Mouse (Mus musculus): ENCODE results near the gene Rtf1. TPM values are rescaled to one million over a fixed set of nuclear protein-coding genes. Genes with fewer than 3 reads are reported as not detected.

Gene Rtf1
- polyA plus RNA-seq, 1 experiment from 2014 or later: 54.8 TPM

DNA sequence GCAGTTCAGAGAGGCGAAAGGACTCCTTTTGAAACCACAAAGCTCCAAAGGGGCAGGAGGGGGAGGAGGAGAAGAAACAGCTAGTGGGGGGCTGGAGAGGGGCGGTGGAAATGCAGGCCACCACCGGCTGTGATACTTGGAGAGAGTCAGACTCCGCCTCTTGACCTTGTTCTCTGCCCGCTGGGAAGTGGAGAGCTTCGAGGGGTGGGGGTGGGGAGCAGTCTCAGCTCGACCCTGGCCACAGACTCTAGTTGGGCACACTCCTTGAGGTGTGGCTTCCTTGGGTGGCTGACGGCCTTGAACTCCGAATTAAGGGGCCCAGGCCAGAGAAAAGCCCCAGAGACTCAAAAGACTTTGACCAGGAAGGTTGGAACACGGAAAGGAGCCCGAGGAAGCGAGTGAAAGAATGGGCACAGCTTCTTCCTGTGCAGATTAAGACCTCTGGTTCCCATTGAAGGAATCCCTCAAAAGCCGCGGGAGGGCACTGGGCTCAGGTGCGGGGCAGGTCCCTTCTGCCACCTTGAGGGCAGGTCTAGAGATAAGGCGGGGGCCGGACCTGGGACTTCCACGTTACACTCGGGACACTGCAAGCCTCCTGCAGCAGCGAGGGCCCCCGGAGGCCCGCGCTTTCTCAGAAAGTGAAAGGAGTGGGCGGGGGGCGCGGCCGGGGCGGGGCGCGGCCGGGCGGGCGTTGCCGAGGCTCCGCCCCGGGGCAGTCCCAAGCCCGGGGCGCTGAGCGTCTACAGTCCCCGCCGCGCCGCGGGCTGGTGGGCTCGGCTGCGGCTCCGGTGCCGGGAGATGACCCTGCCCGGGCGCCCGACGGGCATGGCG is 66.9 kb downstream of the Rtf1 start, which contains the start of gene Itpka:
TSS of gene Itpka (plus strand) at position 757 of the 831 bp plus-strand sequence.
- Histone ChIP-seq H3K27ac (replicated peaks) (no peak within 1 kb of the TSS), H3K4me3 (peak within 1 kb of the TSS; percentile 57), H3K9me3 (no peaks in the 10 kb centered on the region), H3K4me1 (replicated peaks) (peaks cover 41% of the 10 kb centered on the region), H3K36me3 (no peaks in the 10 kb centered on the region), H3K27me3 (peaks cover 81% of the 10 kb centered on the region), H3K4me2 (peak within 1 kb of the TSS; percentile 97), H3K9ac (peak within 1 kb of the TSS; percentile 65)
- WGBS: under 1% methylated on average over 47 of the region's 53 CpGs
- peak; percentile 70 for ATAC-seq (ENCODE audit: low read depth)

DNA sequence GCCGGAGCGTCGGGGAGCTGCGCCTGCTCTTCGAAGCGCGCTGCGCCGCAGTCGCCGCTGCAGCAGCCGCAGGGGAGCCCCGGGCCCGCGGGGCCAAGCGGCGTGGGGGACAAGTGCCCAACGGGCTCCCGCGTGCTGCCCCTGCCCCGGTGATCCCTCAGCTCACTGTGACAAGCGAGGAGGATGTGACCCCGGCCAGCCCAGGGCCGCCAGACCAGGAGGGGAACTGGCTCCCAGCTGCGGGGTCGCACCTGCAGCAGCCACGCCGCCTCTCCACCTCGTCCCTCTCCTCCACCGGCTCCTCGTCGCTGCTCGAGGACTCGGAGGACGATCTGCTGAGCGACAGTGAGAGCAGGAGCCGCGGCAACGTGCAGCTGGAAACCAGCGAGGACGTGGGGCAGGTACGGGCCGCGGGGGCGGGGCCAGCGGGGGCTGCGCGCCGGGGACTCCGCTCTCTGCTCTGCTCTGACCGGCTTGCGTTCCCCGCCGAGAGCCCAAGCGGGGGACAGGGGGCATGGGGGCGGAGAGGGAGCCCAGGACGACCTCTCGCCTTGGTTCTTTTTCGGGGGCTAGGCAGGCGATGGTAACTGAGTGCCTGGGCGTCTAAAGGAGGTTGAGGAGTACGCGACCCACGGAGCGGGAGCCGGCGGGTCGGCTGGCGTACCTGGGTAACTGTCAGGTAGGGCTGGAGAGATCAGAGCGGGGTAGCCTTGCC is 67.8 kb downstream of the Rtf1 start:
- WGBS: under 1% methylated on average over 63 of the region's 70 CpGs
- peak overlapping the region; percentile 65 for H3K9ac ChIP-seq
- peak overlapping the region; percentile 97 for H3K4me2 ChIP-seq
- peaks cover 77% of the 10 kb centered on the region for H3K27me3 ChIP-seq
- H3K36me3 ChIP-seq: no peaks in the 10 kb centered on the region
- peak overlapping the region; percentile 57 for H3K4me3 ChIP-seq
- peaks cover 41% of the 10 kb centered on the region for H3K4me1 ChIP-seq (replicated peaks)
- H3K9me3 ChIP-seq: no peaks in the 10 kb centered on the region
- peak; percentile 34 for ATAC-seq (ENCODE audit: low read depth)
- no peak overlapping the region for H3K27ac ChIP-seq (replicated peaks)

DNA sequence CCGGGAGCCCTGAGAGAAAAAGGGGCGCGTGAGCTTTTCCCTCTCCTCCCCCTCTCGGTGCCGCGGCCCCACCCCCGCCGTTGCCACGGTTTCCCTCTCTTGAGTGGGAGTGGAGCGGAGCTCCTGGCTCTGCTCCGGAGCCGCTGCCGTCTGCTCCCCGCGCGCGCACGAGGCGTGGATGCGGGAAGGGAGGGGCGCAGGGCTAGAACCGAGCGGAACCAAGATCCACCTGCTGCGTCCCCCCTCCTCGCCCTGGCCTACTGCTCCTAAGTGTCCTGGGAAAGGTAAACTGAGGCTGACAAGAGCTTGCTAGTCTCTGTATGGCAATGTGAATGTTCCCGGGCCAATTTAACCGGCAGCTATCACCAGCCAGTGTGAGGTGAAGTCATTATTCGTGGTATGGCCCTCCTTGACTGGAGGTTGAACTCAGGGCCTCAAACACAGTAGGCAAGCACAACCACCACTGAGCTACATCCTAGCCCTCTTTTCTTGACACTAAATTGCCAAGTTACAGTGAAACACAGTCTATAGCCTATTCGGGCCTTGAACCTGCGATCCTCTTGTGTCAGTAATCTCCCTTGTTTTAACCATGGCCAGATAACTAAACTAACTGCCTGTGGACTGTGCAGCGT is 68.4 kb downstream of the Rtf1 start:
- Histone ChIP-seq H3K4me1 (replicated peaks) (peaks cover 41% of the 10 kb centered on the region), H3K27me3 (peaks cover 80% of the 10 kb centered on the region), H3K4me3 (peak overlapping the region; percentile 57), H3K9ac (peak overlapping the region; percentile 65), H3K36me3 (no peaks in the 10 kb centered on the region), H3K4me2 (peak overlapping the region; percentile 97), H3K27ac (replicated peaks) (no peak overlapping the region), H3K9me3 (no peaks in the 10 kb centered on the region)
- ATAC-seq (ENCODE audit: low read depth): no peak
- 7% methylated on average over 22 of the region's 31 CpGs for WGBS

DNA sequence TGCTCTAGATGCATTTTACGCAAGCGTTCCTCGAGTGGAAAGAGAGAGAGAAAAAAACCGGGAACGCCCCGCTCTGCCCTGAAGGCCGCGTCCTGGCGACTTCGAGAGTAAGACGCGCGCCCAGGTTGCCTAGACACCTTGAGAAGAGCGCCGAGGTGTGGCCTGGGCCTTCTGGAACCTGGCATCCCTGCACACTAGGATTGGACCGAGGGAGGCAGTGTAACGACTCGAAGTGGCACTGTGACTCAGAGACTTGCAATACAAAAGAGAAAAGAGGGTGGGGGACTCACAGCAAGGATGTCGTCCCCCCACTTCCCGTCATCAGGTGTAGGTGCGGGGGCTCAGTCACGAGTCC is 68.9 kb downstream of the Rtf1 start:
- Histone ChIP-seq H3K27me3 (peaks cover 82% of the 10 kb centered on the region), H3K27ac (replicated peaks) (no peak overlapping the region), H3K4me3 (peak overlapping the region; percentile 17; the same call in 1 of the 2 replicates), H3K9me3 (no peaks in the 10 kb centered on the region), H3K36me3 (no peaks in the 10 kb centered on the region), H3K9ac (no peak overlapping the region), H3K4me2 (peak overlapping the region; percentile 42), H3K4me1 (replicated peaks) (peaks cover 41% of the 10 kb centered on the region)
- no peak for ATAC-seq (ENCODE audit: low read depth)
- 5% methylated on average over 22 of the region's 22 CpGs for WGBS

DNA sequence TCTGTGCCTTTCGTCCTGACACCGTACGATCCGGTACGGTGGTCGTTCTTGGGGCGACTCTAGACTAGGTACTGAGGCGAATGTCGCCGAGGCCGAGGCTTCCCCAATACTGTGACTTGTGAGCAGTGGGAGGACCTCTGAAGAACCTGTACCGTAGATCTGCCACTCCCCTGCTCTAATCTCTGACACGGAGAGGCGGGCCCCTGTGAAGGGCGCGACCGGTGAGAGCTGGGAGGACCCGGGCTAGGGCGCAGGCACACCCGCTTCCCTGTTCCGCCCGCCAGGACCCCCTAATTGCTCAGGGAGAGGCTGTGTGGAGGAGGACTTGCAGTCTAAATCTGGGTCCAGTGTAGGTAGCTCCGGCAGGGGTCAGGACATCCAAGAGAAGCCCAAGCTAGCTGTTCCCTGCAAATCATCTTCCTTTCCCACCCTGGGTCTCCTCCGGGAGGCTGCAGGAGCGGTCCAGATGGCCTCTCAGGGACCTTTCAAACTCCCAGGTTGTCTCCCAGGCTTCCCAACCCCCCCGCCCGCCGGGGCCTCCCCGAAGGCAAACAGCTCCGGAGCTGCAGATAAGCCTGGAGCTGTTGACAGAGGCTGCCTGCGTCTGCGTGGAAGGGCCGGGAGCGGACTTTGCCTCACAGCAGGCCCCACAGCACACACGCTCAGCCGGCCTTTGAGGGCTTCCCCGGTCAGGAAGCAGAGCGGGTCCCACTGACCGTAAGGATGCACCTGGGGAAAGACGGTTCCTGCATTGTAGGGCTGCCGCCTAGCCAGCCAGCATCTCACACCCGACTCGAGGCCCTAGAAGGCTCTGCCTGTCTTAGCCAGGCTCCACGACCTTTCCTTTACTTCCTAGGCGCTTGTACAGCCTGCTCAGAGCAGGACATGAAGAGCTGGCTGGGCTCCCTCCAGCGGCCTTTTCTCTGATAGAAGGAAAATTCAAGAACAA is 69.6 kb downstream of the Rtf1 start:
- Histone ChIP-seq H3K4me2 (peak overlapping the region; percentile 42), H3K4me3 (peak overlapping the region; percentile 17), H3K27ac (replicated peaks) (no peak overlapping the region), H3K4me1 (replicated peaks) (peaks cover 41% of the 10 kb centered on the region), H3K27me3 (peaks cover 88% of the 10 kb centered on the region), H3K36me3 (no peaks in the 10 kb centered on the region), H3K9me3 (no peaks in the 10 kb centered on the region), H3K9ac (0 out of 2 replicates have a peak overlapping the region, but pooled peaks have one; percentile 6)
- ATAC-seq (ENCODE audit: low read depth): 0 out of 2 replicates have a peak, but pooled peaks have one; percentile 10
- 3% methylated on average over 46 of the region's 46 CpGs for WGBS

DNA sequence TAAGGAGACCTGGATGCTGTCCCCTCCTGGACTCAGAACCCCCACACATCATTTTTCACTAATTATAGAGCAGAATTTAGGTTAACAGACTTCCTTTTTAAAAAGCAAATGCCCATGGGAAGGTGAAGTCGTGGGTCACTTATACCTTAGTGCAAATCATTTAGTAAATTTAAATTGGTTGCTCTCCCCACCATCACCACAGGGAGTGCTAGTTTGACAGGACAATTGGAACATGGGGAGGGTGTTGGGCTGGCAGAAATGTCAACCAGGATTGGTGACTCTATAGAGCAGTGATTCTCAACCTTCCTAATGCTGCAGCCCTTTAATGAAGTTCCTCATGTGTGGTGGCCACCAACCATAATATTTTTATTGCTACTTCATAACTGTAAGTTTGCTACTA is 70.4 kb downstream of the Rtf1 start:
- no peaks in the 10 kb centered on the region for H3K36me3 ChIP-seq
- WGBS: 4% methylated on average over 1 of the region's 1 CpGs
- H3K27ac ChIP-seq (replicated peaks): no peak overlapping the region
- H3K9me3 ChIP-seq: no peaks in the 10 kb centered on the region
- H3K4me3 ChIP-seq: no peak overlapping the region
- H3K4me2 ChIP-seq: no peak overlapping the region
- peaks cover 90% of the 10 kb centered on the region for H3K27me3 ChIP-seq
- ATAC-seq (ENCODE audit: low read depth): no peak
- H3K9ac ChIP-seq: no peak overlapping the region
- H3K4me1 ChIP-seq (replicated peaks): peaks cover 41% of the 10 kb centered on the region

DNA sequence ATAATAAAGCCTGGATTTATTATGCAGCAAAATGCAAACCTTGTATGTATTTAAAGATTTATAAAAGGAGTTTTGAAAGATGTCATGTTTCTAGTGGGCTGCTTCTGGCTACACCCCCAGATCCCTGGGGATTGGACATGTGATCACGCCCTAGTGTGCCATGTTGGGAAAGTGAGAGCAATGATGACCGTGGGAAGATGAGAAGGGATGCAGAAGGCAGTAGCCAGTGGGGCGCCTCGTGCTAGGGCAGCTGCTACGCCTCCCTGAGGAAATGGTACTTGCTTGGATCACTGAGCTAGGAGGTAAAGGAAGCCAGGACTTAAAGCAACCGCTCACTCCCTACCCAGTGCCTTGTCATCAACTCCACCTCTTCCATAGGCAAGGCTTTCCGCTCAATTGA is 72.7 kb downstream of the Rtf1 start:
- WGBS: 68% methylated on average over 7 of the region's 7 CpGs
- ATAC-seq (ENCODE audit: low read depth): no peak
- peaks cover 81% of the 10 kb centered on the region for H3K27me3 ChIP-seq

DNA sequence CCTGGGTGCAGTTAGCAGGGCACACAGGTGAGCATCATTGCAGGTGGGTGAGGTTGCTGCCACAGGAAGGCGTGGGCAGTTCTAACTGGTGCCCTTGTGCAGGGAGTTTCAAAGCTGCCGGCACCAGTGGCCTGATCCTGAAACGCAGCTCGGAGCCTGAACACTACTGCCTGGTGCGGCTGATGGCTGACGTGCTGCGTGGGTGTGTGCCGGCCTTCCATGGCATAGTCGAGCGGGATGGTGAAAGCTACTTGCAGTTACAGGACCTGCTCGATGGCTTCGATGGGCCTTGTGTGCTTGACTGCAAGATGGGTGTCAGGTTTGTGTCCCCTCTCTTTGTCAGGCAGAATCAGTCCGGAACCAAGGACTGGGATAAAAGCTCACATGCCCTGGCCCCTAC is 74.4 kb downstream of the Rtf1 start:
- peaks cover 64% of the 10 kb centered on the region for H3K27me3 ChIP-seq
- H3K4me1 ChIP-seq (replicated peaks): peaks cover 8% of the 10 kb centered on the region
- H3K9ac ChIP-seq: no peak overlapping the region
- H3K36me3 ChIP-seq: no peaks in the 10 kb centered on the region
- H3K4me2 ChIP-seq: no peak overlapping the region
- ATAC-seq (ENCODE audit: low read depth): no peak
- WGBS: 73% methylated on average over 13 of the region's 13 CpGs
- no peak overlapping the region for H3K4me3 ChIP-seq
- no peaks in the 10 kb centered on the region for H3K9me3 ChIP-seq
- no peak overlapping the region for H3K27ac ChIP-seq (replicated peaks)

More for the DNA sequence above, 72.7 kb downstream of the Rtf1 start:
- H3K9ac ChIP-seq: no peak overlapping the region
- H3K9me3 ChIP-seq: no peaks in the 10 kb centered on the region
- H3K4me3 ChIP-seq: no peak overlapping the region
- H3K36me3 ChIP-seq: no peaks in the 10 kb centered on the region
- H3K4me1 ChIP-seq (replicated peaks): peaks cover 25% of the 10 kb centered on the region
- H3K4me2 ChIP-seq: no peak overlapping the region
- no peak overlapping the region for H3K27ac ChIP-seq (replicated peaks)

DNA sequence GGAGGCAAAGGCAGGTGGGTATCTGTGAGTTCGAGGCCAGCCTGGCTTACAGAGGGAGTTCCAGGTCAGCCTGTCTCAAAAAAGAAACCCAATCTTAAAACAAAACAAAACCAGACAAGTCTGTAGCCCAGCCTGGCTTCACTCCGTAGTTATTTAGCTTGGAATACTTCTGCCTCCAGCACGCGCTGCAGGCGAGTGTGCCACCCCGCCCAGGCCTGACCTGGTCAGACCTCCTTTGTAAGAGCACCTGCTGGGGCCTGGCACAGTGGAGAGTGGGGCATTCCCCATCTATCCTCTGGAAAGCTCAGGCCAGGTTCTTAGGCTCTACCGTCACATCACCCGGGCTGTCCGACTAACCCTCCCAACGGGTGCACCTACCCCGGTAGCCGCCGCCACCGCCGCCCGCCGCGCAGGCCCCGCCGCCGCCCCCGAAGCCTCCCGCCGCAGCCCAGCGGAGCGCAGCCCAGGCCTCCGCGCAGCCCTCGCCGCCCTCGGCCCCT is 82.8 kb downstream of the Rtf1 start:
- peak overlapping the region; percentile 99 for H3K4me2 ChIP-seq
- 0 out of 2 replicates have a peak, but pooled peaks have one; percentile 12 for ATAC-seq (ENCODE audit: low read depth)
- H3K4me1 ChIP-seq (replicated peaks): peaks cover 15% of the 10 kb centered on the region
- WGBS: 3% methylated on average over 31 of the region's 31 CpGs
- peak overlapping the region; percentile 76 for H3K9ac ChIP-seq
- peaks cover 63% of the 10 kb centered on the region for H3K27me3 ChIP-seq
- no peaks in the 10 kb centered on the region for H3K36me3 ChIP-seq
- H3K9me3 ChIP-seq: no peaks in the 10 kb centered on the region
- no peak overlapping the region for H3K27ac ChIP-seq (replicated peaks)
- peak overlapping the region; percentile 62 for H3K4me3 ChIP-seq

DNA sequence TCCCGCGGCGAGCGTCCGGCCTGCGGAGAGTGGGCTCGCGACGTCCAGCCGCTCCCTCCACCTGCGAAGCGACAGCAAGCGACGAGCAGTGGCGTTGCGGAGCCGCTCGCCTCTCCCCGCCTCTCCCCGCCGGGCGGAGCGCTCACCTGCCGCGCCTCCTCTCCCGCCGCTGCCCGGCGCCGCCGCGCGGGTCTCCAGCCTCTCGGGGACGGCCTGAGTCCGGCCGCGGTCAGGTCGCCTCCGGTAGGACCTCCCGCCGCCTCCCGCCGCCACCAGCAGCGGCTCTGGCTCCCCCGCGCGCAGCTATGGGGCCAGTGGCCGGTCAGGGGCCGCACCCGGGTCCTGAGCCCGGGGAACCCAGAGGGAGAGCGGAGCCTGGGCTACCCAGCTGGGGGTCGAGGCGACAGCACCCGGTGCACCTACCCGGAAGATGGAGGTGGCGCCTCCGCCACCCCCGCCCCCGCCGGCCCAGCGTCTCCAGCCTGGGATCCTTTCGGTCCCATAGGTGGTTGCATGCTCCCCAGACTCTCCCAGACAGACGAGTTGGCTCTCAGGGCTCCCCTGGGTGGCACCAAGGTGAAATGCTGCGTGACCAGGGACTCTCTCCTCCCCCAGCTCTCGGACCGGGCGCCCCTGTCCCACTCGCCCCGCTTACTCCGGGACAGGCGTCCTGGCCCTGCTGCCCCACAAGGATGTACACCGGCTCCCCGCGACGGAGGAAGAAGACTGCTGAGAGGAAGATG is 83.4 kb downstream of the Rtf1 start:
- Histone ChIP-seq H3K9ac (peak overlapping the region; percentile 76), H3K36me3 (peaks cover 1% of the 10 kb centered on the region; the same call in 1 of the 2 replicates), H3K9me3 (no peaks in the 10 kb centered on the region), H3K4me2 (peak overlapping the region; percentile 99), H3K4me3 (peak overlapping the region; percentile 62), H3K27ac (replicated peaks) (no peak overlapping the region), H3K27me3 (peaks cover 63% of the 10 kb centered on the region), H3K4me1 (replicated peaks) (peaks cover 15% of the 10 kb centered on the region)
- peak; percentile 49 for ATAC-seq (ENCODE audit: low read depth)
- WGBS: under 1% methylated on average over 49 of the region's 77 CpGs

All from neural tube, embryonic 13.5 days (tissue).